In genomic region chr1:194622174-194622573, GRCm38 (mm10) we compare ENCODE assay signal across 12 mouse cellular contexts. TPM values are rescaled to one million over a fixed set of nuclear protein-coding genes. Genes with fewer than 3 reads are reported as not detected.
DNase-seq lines count a peak whose midpoint lies in the region; ATAC-seq lines count a peak whose summit lies in the region.
"Had no signal": no experiment of that assay in that cellular context is flagged by ENCODE, and none has a peak within 500 bp of the region (broad histone marks: within the 10 kb centered on the region; RNA-seq: fewer than 3 reads in every experiment).

No protein-coding gene starts in this region.

- H3K36me3 ChIP-seq in kidney, embryonic 14.5 days (ENCODE audit: control insufficient read depth, insufficient read depth, low read length): no peaks in the 10 kb centered on the region
- no peaks in the 10 kb centered on the region for H3K36me3 ChIP-seq in embryonic facial prominence, embryonic 14.5 days (ENCODE audit: control insufficient read depth, insufficient read depth, low read length)
- H3K36me3 ChIP-seq in hindbrain, embryonic 13.5 days: no peaks in the 10 kb centered on the region
- H3K36me3 ChIP-seq in midbrain, embryonic 14.5 days (ENCODE audit: control insufficient read depth, insufficient read depth, low read length): no peaks in the 10 kb centered on the region

- ATAC-seq in kidney, embryonic 14.5 days (ENCODE audit: low FRiP score, low TSS enrichment): no peak
- ATAC-seq in embryonic facial prominence, embryonic 14.5 days (ENCODE audit: low read depth): no peak
- ATAC-seq in hindbrain, embryonic 13.5 days (ENCODE audit: low FRiP score): no peak
- ATAC-seq in midbrain, embryonic 14.5 days (ENCODE audit: low FRiP score, low TSS enrichment): no peak

- H3K4me2 ChIP-seq in kidney, embryonic 14.5 days (replicated peaks; ENCODE audit: low read depth, low read length): peak overlapping the region; percentile 92; the same call in 1 of the 2 replicates
- peak overlapping the region; percentile 97 for H3K4me2 ChIP-seq in embryonic facial prominence, embryonic 14.5 days (ENCODE audit: low read depth, low read length)
- H3K4me2 ChIP-seq in hindbrain, embryonic 13.5 days: peak overlapping the region; percentile 63
- H3K4me2 ChIP-seq in midbrain, embryonic 14.5 days (ENCODE audit: low read length): peak overlapping the region; percentile 87

- H3K4me3 ChIP-seq in kidney, embryonic 14.5 days (ENCODE audit: low read length): peak overlapping the region; percentile 3; the same call in 1 of the 2 replicates
- H3K4me3 ChIP-seq in embryonic facial prominence, embryonic 14.5 days (ENCODE audit: low read depth, low read length): peak overlapping the region; percentile 74
- peak overlapping the region; percentile 96 for H3K4me3 ChIP-seq in hindbrain, embryonic 13.5 days
- H3K4me3 ChIP-seq in midbrain, embryonic 14.5 days (replicated peaks; ENCODE audit: low read depth, low read length): peak overlapping the region; percentile 89

- H3K27me3 ChIP-seq in kidney, embryonic 14.5 days (ENCODE audit: control insufficient read depth, insufficient read depth, low read length): 0 out of 2 replicates have a peak, but pooled peaks cover 2% of the 10 kb centered on the region
- no peaks in the 10 kb centered on the region for H3K27me3 ChIP-seq in embryonic facial prominence, embryonic 14.5 days (replicated peaks; ENCODE audit: control insufficient read depth, insufficient read depth, low read length)
- H3K27me3 ChIP-seq in hindbrain, embryonic 13.5 days: no peaks in the 10 kb centered on the region
- H3K27me3 ChIP-seq in midbrain, embryonic 14.5 days (ENCODE audit: control insufficient read depth, insufficient read depth, low read length): no peaks in the 10 kb centered on the region

- 79% methylated on average over 3 of the region's 3 CpGs for WGBS in kidney, embryonic 14.5 days
- 67% methylated on average over 3 of the region's 3 CpGs for WGBS in embryonic facial prominence, embryonic 14.5 days
- 10% methylated on average over 3 of the region's 3 CpGs for WGBS in hindbrain, embryonic 13.5 days
- WGBS in midbrain, embryonic 14.5 days: 54% methylated on average over 3 of the region's 3 CpGs

- no peak overlapping the region for H3K27ac ChIP-seq in kidney, embryonic 14.5 days (ENCODE audit: low read depth, low read length)
- no peak overlapping the region for H3K27ac ChIP-seq in embryonic facial prominence, embryonic 14.5 days (replicated peaks; ENCODE audit: low read depth, low read length)
- peak overlapping the region; percentile 97 for H3K27ac ChIP-seq in hindbrain, embryonic 13.5 days
- H3K27ac ChIP-seq in midbrain, embryonic 14.5 days (replicated peaks; ENCODE audit: low read depth, low read length): peak overlapping the region; percentile 53

- no peak overlapping the region for H3K9ac ChIP-seq in kidney, embryonic 14.5 days (ENCODE audit: low read depth, low read length)
- peak overlapping the region; percentile 42; the same call in 1 of the 2 replicates for H3K9ac ChIP-seq in embryonic facial prominence, embryonic 14.5 days (ENCODE audit: low read depth, low read length)
- H3K9ac ChIP-seq in hindbrain, embryonic 13.5 days: peak overlapping the region; percentile 97
- peak overlapping the region; percentile 88 for H3K9ac ChIP-seq in midbrain, embryonic 14.5 days (replicated peaks; ENCODE audit: low read length)

- peaks cover 28% of the 10 kb centered on the region for H3K4me1 ChIP-seq in kidney, embryonic 14.5 days (ENCODE audit: control insufficient read depth, insufficient read depth, low read length)
- peaks cover 31% of the 10 kb centered on the region for H3K4me1 ChIP-seq in embryonic facial prominence, embryonic 14.5 days (ENCODE audit: control insufficient read depth, insufficient read depth, low read length)
- H3K4me1 ChIP-seq in hindbrain, embryonic 13.5 days (replicated peaks): peaks cover 74% of the 10 kb centered on the region
- H3K4me1 ChIP-seq in midbrain, embryonic 14.5 days (ENCODE audit: control insufficient read depth, insufficient read depth, low read length): peaks cover 65% of the 10 kb centered on the region

- DNase-seq in kidney, adult 8-10 months: no peak
- DNase-seq in embryonic facial prominence, embryonic 14.5 days (ENCODE audit: low spot score): no peak
- DNase-seq in midbrain, embryonic 14.5 days: no peak
- no peak for DNase-seq in spleen, postnatal 10 days (ENCODE audit: low spot score in 2 of 2)
- DNase-seq in adrenal gland, adult 2 months: no peak
- no peak for DNase-seq in urinary bladder, postnatal 4 days (ENCODE audit: low spot score in 2 of 2)
- DNase-seq: adrenal gland, postnatal 10 days; kidney, adult 18-20 months; lung, adult 18-20 months; right cerebral cortex, postnatal 14 days had no signal

- H3K9me3 ChIP-seq in kidney, embryonic 14.5 days (ENCODE audit: control insufficient read depth, low read length): no peaks in the 10 kb centered on the region
- no peaks in the 10 kb centered on the region for H3K9me3 ChIP-seq in embryonic facial prominence, embryonic 14.5 days (ENCODE audit: control insufficient read depth, low read length)
- no peaks in the 10 kb centered on the region for H3K9me3 ChIP-seq in hindbrain, embryonic 13.5 days
- no peaks in the 10 kb centered on the region for H3K9me3 ChIP-seq in midbrain, embryonic 14.5 days (ENCODE audit: control insufficient read depth, low read length)

RNA-seq across cellular contexts. Expression of gene Plxna2, which starts 4.2 kb away (rescaled TPM):
- polyA plus RNA-seq in kidney, embryonic 14.5 days (2014; fragmentation: Nextera tagmentation; extraction: Ambion mirVana): 4.4 and 7.4 TPM in 2 replicates
- polyA plus RNA-seq in embryonic facial prominence, embryonic 14.5 days (2014; fragmentation: Nextera tagmentation; extraction: Ambion mirVana): 12.8 and 14.8 TPM in 2 replicates
- polyA plus RNA-seq in hindbrain, embryonic 13.5 days (2015; fragmentation: Nextera tagmentation; extraction: Ambion mirVana): 36.1 and 36.5 TPM in 2 replicates
- 21.2 and 24.1 TPM in 2 replicates for polyA plus RNA-seq in midbrain, embryonic 14.5 days (2014; fragmentation: Nextera tagmentation; extraction: Ambion mirVana)
- total RNA-seq in adrenal gland, adult 2 months (2021): 1 to 10 TPM; 8.6 to 9.1 TPM
- 2.6 and 3.6 TPM in 2 replicates for polyA plus RNA-seq in adrenal gland, adult 2 months (2012; rRNA removed)

Comparison
In these comparisons a context has a peak if more than half of its experiments do, and no peak if none do; other contexts are left out.
1. H3K27ac ChIP-seq: peak in hindbrain, embryonic 13.5 days (single experiment) and midbrain, embryonic 14.5 days (single experiment); none in kidney, embryonic 14.5 days (single experiment) and embryonic facial prominence, embryonic 14.5 days (single experiment).
2. H3K4me3 ChIP-seq: peak in every context shown above with its lines; median percentile 96 in hindbrain, embryonic 13.5 days; 89 in midbrain, embryonic 14.5 days; 74 in embryonic facial prominence, embryonic 14.5 days; 3 in kidney, embryonic 14.5 days.
3. Peak in every context shown above with its lines, with median percentiles within 50 percentile points of each other: H3K4me2 ChIP-seq.